Mouse (Mus musculus) liver, embryonic 14.5 days (tissue): ENCODE measurements at regions not wholly inside any gene's neighbourhood (a gene's known extent, or its start where the extent isn't known, plus 50 kb on each side); places are given as distances from the start of the nearest gene placed in this dataset.

Experiments used
- ATAC-seq: fragments of 200-750 bp; cut with Nextera tagmentation; 2 replicates; pipeline ENCODE4 v1.8.0; 2017; ENCODE audit warnings: moderate number of reproducible peaks, mild to moderate bottlenecking, moderate library complexity; ENCODE audit not compliant: insufficient read depth
- DNase-seq, 3 experiments: peaks; one replicate each; pipeline ENCODE4 v3.0.0-alpha.2; 2012 to 2013; ENCODE audit warnings: low read depth in 3 of 3, low spot score in 3 of 3
- H3K27ac ChIP-seq: fragments of 300-500 bp; sonication (generic); 2 replicates; pipeline ENCODE4 v1.5.1; 2014; ENCODE audit warnings: moderate library complexity, mild to moderate bottlenecking, control low read depth, inconsistent platforms
- H3K27me3 ChIP-seq: fragments of 300-500 bp; sonication (generic); 2 replicates; pipeline ENCODE4 v1.6.1; 2014; ENCODE audit warnings: mild to moderate bottlenecking, low read length, moderate library complexity; ENCODE audit not compliant: control insufficient read depth, insufficient read depth
- H3K36me3 ChIP-seq: fragments of 300-500 bp; sonication (generic); replicated peaks from 2 replicates; pipeline ENCODE4 v1.6.1; 2014; ENCODE audit warnings: low read depth; ENCODE audit not compliant: control insufficient read depth, insufficient read depth
- H3K4me1 ChIP-seq, 2 experiments: fragments of 200-500 bp in 1 of 2; fragments of 300-500 bp in 1 of 2; sonication (generic) in 1 of 2; replicated peaks; 2 replicates each; pipeline ENCODE4 v1.6.1; 2012 to 2014; ENCODE audit warnings: antibody characterized with exemption in 1 of 2, inconsistent platforms in 1 of 2, low read length in 1 of 2; ENCODE audit not compliant: control insufficient read depth in 2 of 2, insufficient read depth in 2 of 2
- H3K4me2 ChIP-seq: fragments of 300-500 bp; sonication (generic); 2 replicates; pipeline ENCODE4 v1.6.1; 2014; ENCODE audit warnings: low read depth, mild to moderate bottlenecking, control low read depth, moderate library complexity
- H3K4me3 ChIP-seq, 2 experiments: fragments of 200-500 bp in 1 of 2; fragments of 300-500 bp in 1 of 2; sonication (generic) in 1 of 2; 2 replicates each; pipeline ENCODE4 v1.5.1; 2012 to 2014; ENCODE audit warnings: low read depth in 2 of 2, low read length in 2 of 2, mild to moderate bottlenecking in 2 of 2, control low read depth in 1 of 2, inconsistent platforms in 1 of 2, moderate library complexity in 1 of 2; ENCODE audit not compliant: insufficient read depth in 1 of 2
- H3K9ac ChIP-seq: fragments of 300-500 bp; sonication (generic); replicated peaks from 2 replicates; pipeline ENCODE4 v1.6.1; 2014; ENCODE audit warnings: mild to moderate bottlenecking, control low read depth, moderate library complexity
- H3K9me3 ChIP-seq: fragments of 300-500 bp; sonication (generic); 2 replicates; pipeline ENCODE4 v1.6.1; 2016; ENCODE audit warnings: low read length, mixed read lengths; ENCODE audit not compliant: control insufficient read depth
- CTCF ChIP-seq: IDR thresholded peaks from 2 replicates; pipeline ENCODE4 v1.5.1; 2016; ENCODE audit warnings: antibody characterized with exemption, low read depth, control low read depth
- EP300 ChIP-seq: IDR thresholded peaks from 2 replicates; pipeline ENCODE4 v1.6.1; 2016; ENCODE audit warnings: antibody characterized with exemption, low read depth
- WGBS: fragments of 180-500 bp; shearing (Covaris S2); extraction: QIAGEN DNeasy Blood & Tissue Kit; methylation state at CpG from one replicate; pipeline ENCODE4 v1.1.7; 2014; ENCODE audit not compliant: insufficient replicate concordance; 5-methylcytosine and 5-hydroxymethylcytosine counted together

DNA sequence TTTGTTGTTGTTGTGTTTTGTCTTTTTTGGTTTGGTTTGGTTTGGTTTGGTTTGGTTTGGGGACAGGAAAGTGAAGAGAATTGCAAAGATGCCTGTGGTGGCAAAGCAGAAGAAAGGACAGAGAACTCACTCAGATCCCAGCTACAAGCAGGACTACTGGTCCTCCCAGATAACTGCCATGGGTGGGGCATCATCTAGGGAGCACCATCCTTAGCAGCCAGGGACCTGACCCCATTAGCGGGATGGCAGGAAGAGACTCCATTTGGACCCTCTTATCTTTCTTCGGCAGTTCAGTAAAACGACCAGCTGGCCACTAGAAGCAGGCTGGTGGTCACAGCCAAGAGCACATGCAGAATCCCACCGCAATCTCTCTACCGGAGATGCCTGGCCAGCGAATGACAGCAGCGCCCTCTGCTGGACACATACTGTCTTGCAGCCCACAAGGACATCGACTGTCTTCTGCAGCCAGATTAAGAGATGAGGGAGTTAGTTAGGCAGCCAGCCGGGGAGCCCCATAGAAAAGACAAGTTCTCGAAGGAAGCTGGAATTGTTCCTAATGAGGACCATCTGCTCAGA lies 119.8 kb downstream of the Gm9195 start:
- TF ChIP-seq EP300, result no peak
- TF ChIP-seq CTCF, result peak; percentile 93
- H3K36me3 ChIP-seq, result no peaks in the 10 kb centered on the region
- peak; percentile 7 to 22 (median 10) for DNase-seq
- ATAC-seq, result no peak
- no peak overlapping the region for H3K9ac ChIP-seq
- H3K4me2 ChIP-seq, result no peak overlapping the region
- H3K9me3 ChIP-seq, result no peaks in the 10 kb centered on the region
- no peaks in the 10 kb centered on the region for H3K4me1 ChIP-seq
- no peak overlapping the region for H3K27ac ChIP-seq
- no peaks in the 10 kb centered on the region for H3K27me3 ChIP-seq
- H3K4me3 ChIP-seq, result no peak overlapping the region
- WGBS, result 9% methylated on average over 10 of the region's 10 CpGs

DNA sequence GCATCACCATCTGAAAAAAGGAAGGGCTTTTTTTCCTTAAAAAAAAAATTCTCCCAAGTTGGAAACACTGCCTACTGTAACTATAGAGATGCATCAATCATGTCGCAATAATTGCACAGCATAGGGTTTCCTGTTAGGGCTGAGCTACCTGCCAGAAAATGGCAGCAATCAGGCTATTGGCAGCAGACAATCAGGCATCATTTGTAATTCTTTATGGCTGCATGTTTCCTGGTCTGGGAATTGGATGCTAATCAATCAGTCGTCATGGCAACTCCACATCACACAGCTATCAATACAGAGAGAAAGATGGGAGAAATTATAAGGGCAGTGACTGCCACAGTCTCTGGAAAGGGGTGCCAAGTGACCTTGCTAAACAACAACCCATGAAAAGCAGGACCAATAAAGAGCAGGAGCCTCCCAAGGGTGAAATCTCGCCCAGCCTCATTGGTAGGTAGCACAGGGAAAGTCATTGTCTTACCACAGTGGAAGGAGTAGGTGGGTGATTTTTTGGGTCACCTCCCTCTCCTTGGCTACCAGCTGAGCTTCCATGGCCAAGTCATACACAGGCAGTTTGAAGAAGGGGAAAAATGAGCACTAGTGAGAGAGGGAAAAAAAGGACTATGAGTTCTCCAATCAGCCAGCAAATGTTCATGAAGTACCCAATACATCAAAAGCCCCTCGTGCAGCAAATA lies 130.7 kb downstream of the Gm9195 start:
- Histone ChIP-seq H3K9me3 (no peaks in the 10 kb centered on the region), H3K9ac (no peak overlapping the region), H3K4me3 (no peak overlapping the region), H3K27ac (no peak overlapping the region), H3K4me1 (no peaks in the 10 kb centered on the region), H3K36me3 (no peaks in the 10 kb centered on the region), H3K27me3 (no peaks in the 10 kb centered on the region), H3K4me2 (no peak overlapping the region)
- no peak for DNase-seq
- TF ChIP-seq EP300 (no peak), CTCF (no peak)
- 54% methylated on average over 4 of the region's 4 CpGs for WGBS
- no peak for ATAC-seq

DNA sequence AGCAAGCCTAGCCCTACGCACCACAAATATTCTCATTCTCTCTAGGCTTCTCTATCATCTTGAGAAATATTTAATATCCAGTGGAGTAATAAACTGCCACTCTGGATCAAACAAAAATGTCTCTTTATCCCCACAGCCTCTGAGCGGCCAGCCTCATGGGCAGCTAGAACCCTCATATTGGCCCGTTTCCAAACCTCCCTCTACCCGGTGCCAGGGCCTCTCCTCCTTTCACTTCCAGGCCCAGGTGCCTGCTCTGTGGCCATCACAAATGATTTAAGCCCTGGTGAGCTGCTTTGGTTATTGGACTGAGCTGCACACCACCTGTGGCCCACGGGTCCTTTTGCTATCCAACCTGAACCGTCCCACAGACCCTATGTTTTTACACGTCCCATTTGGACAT lies 131.5 kb downstream of the Gm9195 start:
- DNase-seq, result no peak
- Histone ChIP-seq H3K9me3 (no peaks in the 10 kb centered on the region), H3K36me3 (no peaks in the 10 kb centered on the region), H3K9ac (no peak overlapping the region), H3K27ac (no peak overlapping the region), H3K4me1 (no peaks in the 10 kb centered on the region), H3K27me3 (no peaks in the 10 kb centered on the region), H3K4me2 (no peak overlapping the region), H3K4me3 (no peak overlapping the region)
- ATAC-seq, result no peak
- 70% methylated on average over 7 of the region's 7 CpGs for WGBS
- TF ChIP-seq CTCF, result no peak
- TF ChIP-seq EP300, result no peak

DNA sequence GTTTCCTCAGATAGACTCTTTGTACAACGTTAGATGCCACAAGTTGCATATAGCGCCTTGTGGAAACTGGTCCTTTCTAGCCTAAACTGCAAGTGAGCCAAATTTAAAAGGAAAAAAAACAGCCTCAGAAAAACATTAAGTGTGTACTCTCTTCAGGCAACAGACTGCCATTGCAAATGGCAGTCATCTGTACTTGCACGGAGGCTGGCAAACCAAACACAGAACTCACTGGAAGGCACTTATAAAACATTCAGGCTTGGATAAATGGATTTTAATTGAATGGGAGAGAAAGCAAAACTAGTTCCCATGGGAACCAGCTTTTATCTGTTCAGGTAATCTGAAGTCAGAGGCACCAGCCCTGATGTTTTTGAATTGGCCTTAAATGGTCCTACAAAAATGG lies 133.7 kb downstream of the Gm9195 start:
- ATAC-seq, result no peak
- TF ChIP-seq CTCF, result no peak
- TF ChIP-seq EP300, result no peak
- Histone ChIP-seq H3K4me2 (no peak overlapping the region), H3K27me3 (no peaks in the 10 kb centered on the region), H3K4me1 (no peaks in the 10 kb centered on the region), H3K27ac (no peak overlapping the region), H3K4me3 (no peak overlapping the region), H3K9me3 (no peaks in the 10 kb centered on the region), H3K36me3 (no peaks in the 10 kb centered on the region), H3K9ac (no peak overlapping the region)
- DNase-seq, result no peak
- 69% methylated on average over 3 of the region's 3 CpGs for WGBS

DNA sequence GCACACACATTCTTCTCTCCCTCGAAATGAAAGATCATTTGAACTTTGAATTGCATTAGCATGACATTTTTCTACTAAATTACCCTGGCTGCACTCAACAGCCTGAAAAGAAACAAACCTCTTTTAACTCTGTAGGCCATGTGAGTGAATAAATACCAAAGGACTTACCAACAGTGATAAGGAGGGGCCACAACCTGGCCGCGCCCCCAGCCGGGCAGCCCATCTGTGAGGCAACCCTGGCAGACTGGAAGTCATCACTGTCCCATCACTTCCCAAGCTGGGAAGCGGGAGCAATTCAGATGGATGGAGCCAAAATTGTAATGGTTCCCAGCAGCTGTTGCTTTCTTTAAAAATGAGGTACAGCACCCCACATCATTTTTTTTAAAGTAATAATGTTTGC lies 149.5 kb downstream of the Gm9195 start:
- ATAC-seq, result no peak
- WGBS, result 48% methylated on average over 5 of the region's 5 CpGs
- Histone ChIP-seq H3K4me1 (no peaks in the 10 kb centered on the region), H3K9me3 (no peaks in the 10 kb centered on the region), H3K27me3 (no peaks in the 10 kb centered on the region), H3K27ac (no peak overlapping the region), H3K4me3 (no peak overlapping the region), H3K4me2 (no peak overlapping the region), H3K9ac (no peak overlapping the region), H3K36me3 (no peaks in the 10 kb centered on the region)
- DNase-seq, result no peak
- TF ChIP-seq CTCF (no peak), EP300 (no peak)
